Mouse (Mus musculus) hindbrain, embryonic 16.5 days (tissue): ENCODE measurements around the gene Rragc. TPM values are rescaled to one million over a fixed set of nuclear protein-coding genes. Genes with fewer than 3 reads are reported as not detected.
A peak's percentile ranks its signal among the peaks of the same experiment; 100 is the strongest.

Experiments used
- ATAC-seq: fragments of 200-750 bp; cut with Nextera tagmentation; 2 replicates; pipeline ENCODE4 v1.8.0; 2017; ENCODE audit warnings: moderate TSS enrichment, moderate library complexity
- H3K27ac ChIP-seq: fragments of 300-500 bp; sonication (generic); 2 replicates; pipeline ENCODE4 v1.5.1; 2014; ENCODE audit warnings: low read depth, mild to moderate bottlenecking, control low read depth, low read length, moderate library complexity
- H3K27me3 ChIP-seq: fragments of 300-500 bp; sonication (generic); replicated peaks from 2 replicates; pipeline ENCODE4 v1.6.1; 2014; ENCODE audit warnings: low read length; ENCODE audit not compliant: control insufficient read depth, insufficient read depth
- H3K36me3 ChIP-seq: fragments of 300-500 bp; sonication (generic); 2 replicates; pipeline ENCODE4 v1.6.1; 2014; ENCODE audit warnings: mild to moderate bottlenecking, low read length, moderate library complexity, mixed read lengths; ENCODE audit not compliant: control insufficient read depth, insufficient read depth
- H3K4me1 ChIP-seq: fragments of 300-500 bp; sonication (generic); 2 replicates; pipeline ENCODE4 v1.6.1; 2014; ENCODE audit warnings: low read depth, low read length; ENCODE audit not compliant: control insufficient read depth, insufficient read depth
- H3K4me2 ChIP-seq: fragments of 300-500 bp; sonication (generic); 2 replicates; pipeline ENCODE4 v1.6.1; 2014; ENCODE audit warnings: mild to moderate bottlenecking, low read length, control low read depth, moderate library complexity
- H3K4me3 ChIP-seq: fragments of 300-500 bp; sonication (generic); 2 replicates; pipeline ENCODE4 v1.5.1; 2014; ENCODE audit warnings: mild to moderate bottlenecking, low read length, control low read depth, moderate library complexity
- H3K9ac ChIP-seq: fragments of 300-500 bp; sonication (generic); 2 replicates; pipeline ENCODE4 v1.6.1; 2014; ENCODE audit warnings: low read depth, mild to moderate bottlenecking, control low read depth, low read length, moderate library complexity
- H3K9me3 ChIP-seq: fragments of 300-500 bp; sonication (generic); 2 replicates; pipeline ENCODE4 v1.6.1; 2014; ENCODE audit warnings: mild to moderate bottlenecking, low read length, moderate library complexity; ENCODE audit not compliant: control insufficient read depth
- WGBS: fragments of 180-500 bp; shearing (Covaris S2); extraction: QIAGEN DNeasy Blood & Tissue Kit; methylation state at CpG from one replicate; pipeline ENCODE4 v1.1.7; 2014; 5-methylcytosine and 5-hydroxymethylcytosine counted together
- polyA plus RNA-seq: library from polyadenylated mRNA; unstranded; fragments of >200 nt; fragmentation: Nextera tagmentation; extraction: Ambion mirVana; gene quantifications from 2 replicates; pipeline ENCODE4 v1.2.1, GENCODE M21; 2015

Rragc gene
- polyA plus RNA-seq, 1 experiment from 2014 or later, result 42.5 TPM

DNA sequence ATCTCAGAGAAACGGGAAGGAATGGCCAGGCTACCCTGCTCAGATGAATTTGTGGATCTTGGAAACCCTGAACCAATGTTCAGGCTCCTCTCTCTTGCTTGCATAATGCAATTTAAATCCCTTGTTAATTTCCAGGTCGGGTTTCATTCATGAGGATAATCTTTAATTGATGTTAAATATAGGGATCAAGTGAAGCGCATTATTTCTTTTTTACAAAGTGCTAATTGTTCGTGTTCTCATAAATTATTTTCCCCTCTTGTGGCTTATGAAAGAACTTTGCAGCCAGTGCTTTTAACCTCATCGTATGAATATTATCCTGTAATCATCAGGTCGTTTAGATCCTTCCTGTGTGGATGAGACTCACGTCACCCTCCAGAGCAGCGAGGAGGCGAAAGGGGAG is 45.5 kb downstream of the Rragc start:
- no peak for ATAC-seq
- 64% methylated on average over 9 of the region's 9 CpGs for WGBS
- no peak overlapping the region for H3K4me3 ChIP-seq
- no peaks in the 10 kb centered on the region for H3K4me1 ChIP-seq
- H3K9ac ChIP-seq, result no peak overlapping the region
- H3K9me3 ChIP-seq, result no peaks in the 10 kb centered on the region
- peaks cover 2% of the 10 kb centered on the region; the same call in 1 of the 2 replicates for H3K27me3 ChIP-seq
- H3K4me2 ChIP-seq, result no peak overlapping the region
- no peaks in the 10 kb centered on the region for H3K36me3 ChIP-seq
- H3K27ac ChIP-seq, result no peak overlapping the region

DNA sequence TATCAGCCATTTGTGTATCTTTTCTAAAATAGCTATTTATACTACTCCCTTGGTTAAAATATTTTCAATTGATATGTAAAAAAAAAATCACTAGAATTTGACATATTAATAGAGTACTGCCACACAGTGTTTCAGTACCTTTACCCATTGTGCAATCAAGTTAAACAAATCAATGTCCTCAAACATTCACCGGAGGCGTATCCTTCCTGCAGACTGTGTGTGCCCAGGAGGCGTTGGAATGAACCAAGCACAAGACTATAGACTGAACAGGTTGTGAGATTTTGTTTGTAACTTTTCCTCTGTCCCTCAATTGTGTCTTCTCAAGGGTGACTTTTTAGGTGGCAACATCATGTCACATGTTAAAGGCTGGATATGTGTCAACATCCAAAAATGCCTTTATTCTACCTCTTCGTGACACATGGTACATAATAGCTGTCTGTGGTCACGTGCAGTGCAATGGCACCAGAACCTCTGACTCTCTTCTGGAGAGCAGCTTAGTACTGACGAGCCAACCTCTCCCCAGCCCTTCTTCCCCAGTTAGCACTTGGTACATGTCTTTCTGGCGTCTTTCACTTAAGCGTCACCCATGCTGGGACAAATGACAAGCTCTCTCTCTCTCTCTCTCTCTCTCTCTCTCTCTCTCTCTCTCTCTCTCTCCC is 51.5 kb downstream of the Rragc start:
- H3K36me3 ChIP-seq, result no peaks in the 10 kb centered on the region
- H3K9me3 ChIP-seq, result no peaks in the 10 kb centered on the region
- peaks cover 5% of the 10 kb centered on the region for H3K27me3 ChIP-seq
- peaks cover 7% of the 10 kb centered on the region for H3K4me1 ChIP-seq
- H3K4me2 ChIP-seq, result no peak overlapping the region
- no peak for ATAC-seq
- no peak overlapping the region for H3K27ac ChIP-seq
- no peak overlapping the region for H3K9ac ChIP-seq
- WGBS, result 88% methylated on average over 8 of the region's 8 CpGs
- H3K4me3 ChIP-seq, result no peak overlapping the region

DNA sequence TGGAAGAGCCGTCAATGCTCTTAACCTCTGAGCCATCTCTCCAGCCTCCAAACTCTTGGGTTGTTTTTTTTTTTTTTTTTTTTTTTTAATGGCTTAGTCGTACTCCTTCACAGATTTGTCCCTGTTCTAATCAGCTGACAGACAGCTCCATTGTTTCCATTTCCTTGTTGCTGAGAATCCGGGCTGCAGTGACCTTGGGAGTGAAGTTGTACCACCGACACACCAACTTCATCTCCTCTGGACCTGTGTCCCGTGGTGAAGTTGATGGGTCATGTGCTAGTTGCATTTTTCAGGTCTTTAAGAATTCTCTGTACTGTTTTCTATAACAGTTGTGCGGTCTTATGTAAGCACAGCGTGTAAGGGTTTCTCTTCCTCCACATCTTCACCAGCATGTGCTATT is 52.2 kb downstream of the Rragc start:
- WGBS, result 78% methylated on average over 7 of the region's 7 CpGs
- Histone ChIP-seq H3K4me2 (no peak overlapping the region), H3K4me3 (no peak overlapping the region), H3K27ac (no peak overlapping the region), H3K9ac (no peak overlapping the region), H3K4me1 (peaks cover 7% of the 10 kb centered on the region), H3K27me3 (peaks cover 5% of the 10 kb centered on the region), H3K36me3 (no peaks in the 10 kb centered on the region), H3K9me3 (no peaks in the 10 kb centered on the region)
- ATAC-seq, result no peak

- Histone ChIP-seq H3K4me1 (peaks cover 7% of the 10 kb centered on the region), H3K4me3 (no peak overlapping the region), H3K27ac (no peak overlapping the region), H3K4me2 (no peak overlapping the region), H3K27me3 (peaks cover 5% of the 10 kb centered on the region), H3K36me3 (no peaks in the 10 kb centered on the region), H3K9ac (no peak overlapping the region), H3K9me3 (no peaks in the 10 kb centered on the region)
- WGBS, result 78% methylated on average over 4 of the region's 4 CpGs
- ATAC-seq, result no peak
Observed at GRCm38 (mm10) chr4:123971059-123971458, 53.8 kb downstream of the Rragc start.

GRCm38 (mm10) chr4:123972423-123973049 is 55.3 kb downstream of the Rragc start:
- Histone ChIP-seq H3K4me2 (peak overlapping the region; percentile 66), H3K9me3 (no peaks in the 10 kb centered on the region), H3K27ac (no peak overlapping the region), H3K9ac (peak overlapping the region; percentile 59), H3K4me3 (peak overlapping the region; percentile 36), H3K27me3 (peaks cover 5% of the 10 kb centered on the region), H3K36me3 (no peaks in the 10 kb centered on the region), H3K4me1 (peaks cover 7% of the 10 kb centered on the region)
- WGBS, result 4% methylated on average over 29 of the region's 29 CpGs
- peak; percentile 48 for ATAC-seq

GRCm38 (mm10) chr4:123982105-123982504 is 64.9 kb downstream of the Rragc start:
- no peaks in the 10 kb centered on the region for H3K4me1 ChIP-seq
- no peak for ATAC-seq
- no peak overlapping the region for H3K27ac ChIP-seq
- H3K9ac ChIP-seq, result no peak overlapping the region
- H3K9me3 ChIP-seq, result no peaks in the 10 kb centered on the region
- WGBS, result 25% methylated on average over 5 of the region's 5 CpGs
- H3K4me3 ChIP-seq, result no peak overlapping the region
- no peaks in the 10 kb centered on the region for H3K36me3 ChIP-seq
- no peaks in the 10 kb centered on the region for H3K27me3 ChIP-seq
- H3K4me2 ChIP-seq, result no peak overlapping the region

Other genes with a start within 250 kb of the Rragc start
- gene Macf1, start 233.1 kb upstream of the Rragc start, polyA plus RNA-seq, result 61.0 and 62.2 TPM in 2 replicates
- 446 and 518 TPM in 2 replicates for gene Ndufs5, start 199.2 kb upstream of the Rragc start, polyA plus RNA-seq
- 77.9 and 79.1 TPM in 2 replicates for gene Akirin1, start 167.1 kb upstream of the Rragc start, polyA plus RNA-seq
- 1.3 and 1.6 TPM in 2 replicates for gene Rhbdl2, start 129.6 kb upstream of the Rragc start, polyA plus RNA-seq
- gene 4933427I04Rik, start 57.8 kb upstream of the Rragc start, polyA plus RNA-seq, result 0.14 and 0.25 TPM in 2 replicates
- 29.7 and 35.6 TPM in 2 replicates for gene Mycbp, start 12.6 kb upstream of the Rragc start, polyA plus RNA-seq
- gene 4930535I16Rik, start 576 bp downstream of the Rragc start, polyA plus RNA-seq, result not detected in 2 replicates